Mouse (Mus musculus): ENCODE measurements around the gene Palld. TPM values are rescaled to one million over a fixed set of nuclear protein-coding genes. Genes with fewer than 3 reads are reported as not detected.

Gene Palld
- total and polyA plus RNA-seq, 3 experiments, result 0.87 to 7.1 (median 2.6) TPM

GRCm38 (mm10) chr8:61535472-61535871 lies 367.0 kb downstream of the Palld start:
- Histone ChIP-seq H3K9me3 (replicated peaks; ENCODE audit: low read length) (no peaks in the 10 kb centered on the region), H3K4me1 (ENCODE audit: control insufficient read depth in 1 of 2, insufficient read depth in 2 of 2) (0 out of 4 replicates have a peak, but pooled peaks cover 0 to 5% of the 10 kb centered on the region in 2 experiments), H3K36me3 (replicated peaks in 1 of 2; ENCODE audit: control insufficient read depth in 1 of 2, insufficient read depth in 1 of 2, low read length in 1 of 2) (peaks cover 3 to 33% of the 10 kb centered on the region in 2 experiments), H3K4me2 (ENCODE audit: insufficient read depth, low read depth, poor library complexity, severe bottlenecking) (no peak overlapping the region), H3K79me2 (replicated peaks; ENCODE audit: control insufficient read depth, extremely low read depth, insufficient read depth, poor library complexity, severe bottlenecking) (no peaks in the 10 kb centered on the region), H3K4me3 (replicated peaks in 1 of 3; ENCODE audit: low read depth in 2 of 3, low read length in 2 of 3, poor library complexity in 1 of 3) (no peak overlapping the region), H3K27me3 (replicated peaks) (no peaks in the 10 kb centered on the region), H3K27ac (ENCODE audit: insufficient read depth, low read depth) (no peak overlapping the region), H3K9ac (ENCODE audit: insufficient read depth, low read depth) (no peak overlapping the region)
- in situ Hi-C loops (cut with MboI; ENCODE audit: low pct_ligation_motif_present, low pct_unique_long_range_greater_than_20kb, low sequenced_read_pairs), result loop anchor here (10.0 kb wide), 1 partner anchor 159 kb away; no protein-coding TSS in a partner anchor
- DNase-seq (ENCODE audit: extremely low read depth), result no peak
- TF ChIP-seq EP300 (IDR thresholded peaks at IDR 0.05; ENCODE audit: low read length), result no peak
- TF ChIP-seq KAT2A (IDR thresholded peaks at IDR 0.05; ENCODE audit: insufficient replicate concordance, low read length), result no peak
- TF ChIP-seq POLR2AphosphoS2 (IDR thresholded peaks at IDR 0.05; ENCODE audit: low read depth, low read length), result no peak
- TF ChIP-seq SIN3A (IDR thresholded peaks at IDR 0.05; ENCODE audit: low read length), result no peak
- no peak for TF ChIP-seq ZNF384 (IDR thresholded peaks at IDR 0.05; ENCODE audit: low read depth, low read length)
- TF ChIP-seq NRF1 (IDR thresholded peaks at IDR 0.05; ENCODE audit: low read depth, low read length), result no peak
- no peak for TF ChIP-seq NELFE (IDR thresholded peaks at IDR 0.05; ENCODE audit: low read depth, low read length)
- TF ChIP-seq ETS1 (conservative IDR thresholded peaks at IDR 0.05; ENCODE audit: low read depth, low read length), result no peak
- no peak for TF ChIP-seq POLR2A (IDR thresholded peaks at IDR 0.05; ENCODE audit: low read depth, low read length)
- TF ChIP-seq PAX5 (IDR thresholded peaks at IDR 0.05; ENCODE audit: low read length), result no peak
- no peak for TF ChIP-seq USF2 (conservative IDR thresholded peaks at IDR 0.05; ENCODE audit: low read depth, low read length)
- dilution Hi-C loops (cut with MboI; ENCODE audit: extremely low pct_ligation_motif_present, extremely low pct_unique_long_range_greater_than_20kb, low sequenced_read_pairs), result no loop called here

GRCm38 (mm10) chr8:61533356-61533926 lies 369.0 kb downstream of the Palld start:
- Histone ChIP-seq H3K4me2 (ENCODE audit: insufficient read depth, low read depth, poor library complexity, severe bottlenecking) (no peak overlapping the region), H3K36me3 (replicated peaks in 1 of 2; ENCODE audit: control insufficient read depth in 1 of 2, insufficient read depth in 1 of 2, low read length in 1 of 2) (peaks cover 3 to 39% of the 10 kb centered on the region in 2 experiments), H3K9me3 (replicated peaks; ENCODE audit: low read length) (no peaks in the 10 kb centered on the region), H3K4me1 (ENCODE audit: control insufficient read depth in 1 of 2, insufficient read depth in 2 of 2) (0 out of 4 replicates have a peak, but pooled peaks cover 0 to 9% of the 10 kb centered on the region in 2 experiments), H3K9ac (ENCODE audit: insufficient read depth, low read depth) (no peak overlapping the region), H3K27me3 (replicated peaks) (no peaks in the 10 kb centered on the region), H3K27ac (ENCODE audit: insufficient read depth, low read depth) (no peak overlapping the region), H3K79me2 (replicated peaks; ENCODE audit: control insufficient read depth, extremely low read depth, insufficient read depth, poor library complexity, severe bottlenecking) (no peaks in the 10 kb centered on the region), H3K4me3 (replicated peaks in 1 of 3; ENCODE audit: low read depth in 2 of 3, low read length in 2 of 3, poor library complexity in 1 of 3) (no peak overlapping the region)
- DNase-seq (ENCODE audit: extremely low read depth), result no peak
- in situ Hi-C loops (cut with MboI; ENCODE audit: low pct_ligation_motif_present, low pct_unique_long_range_greater_than_20kb, low sequenced_read_pairs) (loop anchor here (10.0 kb wide), 1 partner anchor 161 kb away; no protein-coding TSS in a partner anchor), dilution Hi-C loops (cut with MboI; ENCODE audit: extremely low pct_ligation_motif_present, extremely low pct_unique_long_range_greater_than_20kb, low sequenced_read_pairs) (no loop called here)
- TF ChIP-seq CHD2 (IDR thresholded peaks at IDR 0.05; ENCODE audit: low read length) (peak; percentile 45; the same call in 1 of the 2 replicates), ZNF384 (IDR thresholded peaks at IDR 0.05; ENCODE audit: low read depth, low read length) (peak; percentile 56), BHLHE40 (IDR thresholded peaks at IDR 0.05; ENCODE audit: low read depth, low read length) (no peak)

GRCm38 (mm10) chr8:61532831-61533230 lies 369.7 kb downstream of the Palld start:
- no peak overlapping the region for H3K4me3 ChIP-seq (replicated peaks in 1 of 3; ENCODE audit: low read depth in 2 of 3, low read length in 2 of 3, poor library complexity in 1 of 3)
- H3K36me3 ChIP-seq (replicated peaks in 1 of 2; ENCODE audit: control insufficient read depth in 1 of 2, insufficient read depth in 1 of 2, low read length in 1 of 2), result peaks cover 3 to 37% of the 10 kb centered on the region in 2 experiments
- dilution Hi-C loops (cut with MboI; ENCODE audit: extremely low pct_ligation_motif_present, extremely low pct_unique_long_range_greater_than_20kb, low sequenced_read_pairs) (no loop called here), in situ Hi-C loops (cut with MboI; ENCODE audit: low pct_ligation_motif_present, low pct_unique_long_range_greater_than_20kb, low sequenced_read_pairs) (loop anchor here (10.0 kb wide), 1 partner anchor 162 kb away; no protein-coding TSS in a partner anchor)
- no peak for DNase-seq (ENCODE audit: extremely low read depth)
- no peak overlapping the region for H3K4me2 ChIP-seq (ENCODE audit: insufficient read depth, low read depth, poor library complexity, severe bottlenecking)
- H3K9ac ChIP-seq (ENCODE audit: insufficient read depth, low read depth), result no peak overlapping the region
- H3K27me3 ChIP-seq (replicated peaks), result no peaks in the 10 kb centered on the region
- no peaks in the 10 kb centered on the region for H3K9me3 ChIP-seq (replicated peaks; ENCODE audit: low read length)
- H3K4me1 ChIP-seq (ENCODE audit: control insufficient read depth in 1 of 2, insufficient read depth in 2 of 2), result 0 out of 4 replicates have a peak, but pooled peaks cover 0 to 9% of the 10 kb centered on the region in 2 experiments
- no peak for TF ChIP-seq POLR2AphosphoS2 (IDR thresholded peaks at IDR 0.05; ENCODE audit: low read depth, low read length)
- no peak for TF ChIP-seq MXI1 (IDR thresholded peaks at IDR 0.05; ENCODE audit: low read depth, low read length)
- TF ChIP-seq ETS1 (conservative IDR thresholded peaks at IDR 0.05; ENCODE audit: low read depth, low read length), result no peak
- TF ChIP-seq ZNF384 (IDR thresholded peaks at IDR 0.05; ENCODE audit: low read depth, low read length), result no peak
- no peak for TF ChIP-seq TBP (conservative IDR thresholded peaks at IDR 0.05; ENCODE audit: low read depth, low read length)
- no peak for TF ChIP-seq EP300 (IDR thresholded peaks at IDR 0.05; ENCODE audit: low read length)
- TF ChIP-seq JUND (conservative IDR thresholded peaks at IDR 0.05; ENCODE audit: low read depth, low read length), result no peak
- TF ChIP-seq POLR2A (IDR thresholded peaks at IDR 0.05; ENCODE audit: low read depth, low read length), result no peak
- no peak for TF ChIP-seq KAT2A (IDR thresholded peaks at IDR 0.05; ENCODE audit: insufficient replicate concordance, low read length)
- TF ChIP-seq BHLHE40 (IDR thresholded peaks at IDR 0.05; ENCODE audit: low read depth, low read length), result no peak
- no peak for TF ChIP-seq USF2 (conservative IDR thresholded peaks at IDR 0.05; ENCODE audit: low read depth, low read length)
- no peak for TF ChIP-seq USF1 (IDR thresholded peaks at IDR 0.05; ENCODE audit: low read depth, low read length)
- TF ChIP-seq JUN (IDR thresholded peaks at IDR 0.05; ENCODE audit: insufficient read depth, low read depth, low read length), result no peak
- no peak for TF ChIP-seq ZMIZ1 (IDR thresholded peaks at IDR 0.05; ENCODE audit: low read depth, low read length)
- TF ChIP-seq HCFC1 (IDR thresholded peaks at IDR 0.05; ENCODE audit: low read depth, low read length), result no peak
- no peak for TF ChIP-seq PAX5 (IDR thresholded peaks at IDR 0.05; ENCODE audit: low read length)
- TF ChIP-seq ELF1 (IDR thresholded peaks at IDR 0.05; ENCODE audit: low read depth, low read length), result no peak
- TF ChIP-seq UBTF (IDR thresholded peaks at IDR 0.05; ENCODE audit: low read depth, low read length), result no peak
- no peak overlapping the region for H3K27ac ChIP-seq (ENCODE audit: insufficient read depth, low read depth)
- H3K79me2 ChIP-seq (replicated peaks; ENCODE audit: control insufficient read depth, extremely low read depth, insufficient read depth, poor library complexity, severe bottlenecking), result no peaks in the 10 kb centered on the region
